In the genomic region with DNA sequence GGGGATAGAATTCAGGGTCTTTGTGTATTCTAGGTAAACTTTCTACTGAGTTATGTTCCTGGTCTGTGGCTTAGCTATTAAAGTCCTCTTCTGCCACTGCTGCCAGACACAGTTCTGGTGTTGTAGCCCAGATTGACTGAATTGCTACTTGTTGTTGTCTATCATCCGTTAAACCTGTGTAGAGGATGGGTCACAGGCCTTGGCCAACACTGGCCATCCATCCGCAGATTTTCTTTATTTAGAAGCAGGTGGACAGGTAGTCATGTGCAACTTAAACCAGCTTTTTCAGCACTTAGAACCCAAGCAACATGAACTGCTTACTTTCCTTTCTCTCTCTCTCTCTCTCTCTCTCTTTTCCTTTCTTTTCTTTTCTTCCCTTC, we compare ENCODE assay signal across 9 mouse cellular contexts. TPM values are rescaled to one million over a fixed set of nuclear protein-coding genes. Genes with fewer than 3 reads are reported as not detected.
DNase-seq lines count a peak whose midpoint lies in the region; ATAC-seq and TF ChIP-seq lines count a peak whose summit lies in the region.
"Had no signal": no experiment of that assay in that cellular context is flagged by ENCODE, and none has a peak within 500 bp of the region (broad histone marks: within the 10 kb centered on the region; RNA-seq: fewer than 3 reads in every experiment).

No protein-coding gene starts in this region.

- H3K9me3 ChIP-seq in lung, embryonic 14.5 days (ENCODE audit: low read depth, low read length) = no peaks in the 10 kb centered on the region
- no peaks in the 10 kb centered on the region for H3K9me3 ChIP-seq in forebrain, embryonic 11.5 days (ENCODE audit: control insufficient read depth, low read length)
- no peaks in the 10 kb centered on the region for H3K9me3 ChIP-seq in limb, embryonic 15.5 days
- H3K9me3 ChIP-seq in stomach, embryonic 15.5 days = no peaks in the 10 kb centered on the region

- no peak for ATAC-seq in lung, embryonic 14.5 days (ENCODE audit: insufficient read depth)
- no peak for ATAC-seq in forebrain, embryonic 11.5 days (replicated peaks; ENCODE audit: low FRiP score)
- ATAC-seq in limb, embryonic 15.5 days (ENCODE audit: insufficient number of reproducible peaks, low FRiP score, low TSS enrichment, low read depth) = no peak
- ATAC-seq in stomach, embryonic 15.5 days (ENCODE audit: insufficient read depth, low FRiP score, low read depth) = no peak

- 66% methylated on average over 2 of the region's 2 CpGs for WGBS in lung, embryonic 14.5 days
- 89% methylated on average over 2 of the region's 2 CpGs for WGBS in forebrain, embryonic 11.5 days
- WGBS in limb, embryonic 15.5 days = 79% methylated on average over 2 of the region's 2 CpGs
- 62% methylated on average over 2 of the region's 2 CpGs for WGBS in stomach, embryonic 15.5 days

- no peak overlapping the region for H3K27ac ChIP-seq in lung, embryonic 14.5 days (ENCODE audit: low read depth)
- H3K27ac ChIP-seq in forebrain, embryonic 11.5 days (ENCODE audit: low read depth, low read length) = no peak overlapping the region
- H3K27ac ChIP-seq in limb, embryonic 15.5 days = no peak overlapping the region
- no peak overlapping the region for H3K27ac ChIP-seq in stomach, embryonic 15.5 days

- H3K4me2 ChIP-seq in lung, embryonic 14.5 days = peak overlapping the region; percentile 58
- H3K4me2 ChIP-seq in forebrain, embryonic 11.5 days (ENCODE audit: low read depth, low read length, severe bottlenecking) = peak overlapping the region; percentile 54
- H3K4me2 ChIP-seq in limb, embryonic 15.5 days = peak overlapping the region; percentile 58
- peak overlapping the region; percentile 79 for H3K4me2 ChIP-seq in stomach, embryonic 15.5 days

- no peaks in the 10 kb centered on the region for H3K4me1 ChIP-seq in lung, embryonic 14.5 days (ENCODE audit: insufficient read depth)
- H3K4me1 ChIP-seq in forebrain, embryonic 11.5 days (replicated peaks; ENCODE audit: control insufficient read depth, insufficient read depth, low read length) = no peaks in the 10 kb centered on the region; the same call in 1 of the 2 replicates
- H3K4me1 ChIP-seq in limb, embryonic 15.5 days = peaks cover 13% of the 10 kb centered on the region
- H3K4me1 ChIP-seq in stomach, embryonic 15.5 days = peaks cover 9% of the 10 kb centered on the region; the same call in 1 of the 2 replicates

- peak overlapping the region; percentile 55 for H3K9ac ChIP-seq in lung, embryonic 14.5 days
- H3K9ac ChIP-seq in forebrain, embryonic 11.5 days (ENCODE audit: low read length) = peak overlapping the region; percentile 53
- peak overlapping the region; percentile 3; the same call in 1 of the 2 replicates for H3K9ac ChIP-seq in limb, embryonic 15.5 days
- no peak overlapping the region for H3K9ac ChIP-seq in stomach, embryonic 15.5 days

- no peak for TF ChIP-seq CTCF in lung, embryonic 14.5 days (IDR thresholded peaks at IDR 0.05; ENCODE audit: low read depth)

- H3K4me3 ChIP-seq in lung, embryonic 14.5 days (ENCODE audit: low read depth, low read length) = peak overlapping the region; percentile 55
- peak overlapping the region; percentile 46 for H3K4me3 ChIP-seq in forebrain, embryonic 11.5 days (ENCODE audit: low read depth, low read length)
- H3K4me3 ChIP-seq in limb, embryonic 15.5 days = peak overlapping the region; percentile 60
- H3K4me3 ChIP-seq in stomach, embryonic 15.5 days (replicated peaks) = peak overlapping the region; percentile 58

- peaks cover 24% of the 10 kb centered on the region for H3K36me3 ChIP-seq in lung, embryonic 14.5 days (ENCODE audit: insufficient read depth)
- no peaks in the 10 kb centered on the region; the same call in 1 of the 2 replicates for H3K36me3 ChIP-seq in forebrain, embryonic 11.5 days (ENCODE audit: control insufficient read depth, insufficient read depth, low read length)
- peaks cover 23% of the 10 kb centered on the region for H3K36me3 ChIP-seq in limb, embryonic 15.5 days
- H3K36me3 ChIP-seq in stomach, embryonic 15.5 days = 0 out of 2 replicates have a peak, but pooled peaks cover 2% of the 10 kb centered on the region

- H3K27me3 ChIP-seq in lung, embryonic 14.5 days (ENCODE audit: insufficient read depth, low read length) = no peaks in the 10 kb centered on the region
- H3K27me3 ChIP-seq in forebrain, embryonic 11.5 days (ENCODE audit: control insufficient read depth, insufficient read depth, low read length) = no peaks in the 10 kb centered on the region
- H3K27me3 ChIP-seq in limb, embryonic 15.5 days = no peaks in the 10 kb centered on the region
- H3K27me3 ChIP-seq in stomach, embryonic 15.5 days (replicated peaks) = no peaks in the 10 kb centered on the region

- no peak for DNase-seq in lung, embryonic 14.5 days
- DNase-seq in lung, postnatal 14 days = no peak
- DNase-seq in forebrain, embryonic 11.5 days (ENCODE audit: low spot score) = no peak
- no peak for DNase-seq in T-cell, adult 2 months (ENCODE audit: low spot score)
- DNase-seq in thymus, postnatal 0 days (ENCODE audit: low spot score) = no peak
- DNase-seq: layer of hippocampus, postnatal 36 days; right cerebral cortex, adult 18-20 months had no signal

RNA-seq across cellular contexts. Expression of a gene that starts 1.4 kb away (rescaled TPM):
- 10.2 and 10.4 TPM in 2 replicates for polyA plus RNA-seq in lung, embryonic 14.5 days (2014; fragmentation: Nextera tagmentation; extraction: Ambion mirVana)
- 16.5 and 18.7 TPM in 2 replicates for polyA plus RNA-seq in forebrain, embryonic 11.5 days (2014; fragmentation: Nextera tagmentation; extraction: Ambion mirVana)
- 5.5 and 7.1 TPM in 2 replicates for polyA plus RNA-seq in limb, embryonic 15.5 days (2015; fragmentation: Nextera tagmentation; extraction: Ambion mirVana)
- 7.7 and 8.0 TPM in 2 replicates for polyA plus RNA-seq in stomach, embryonic 15.5 days (2015; fragmentation: Nextera tagmentation; extraction: Ambion mirVana)
- polyA plus RNA-seq in thymus, postnatal 0 days (2015; fragmentation: Nextera tagmentation; extraction: Ambion mirVana) = 21.5 and 23.5 TPM in 2 replicates

RNA-seq across cellular contexts. Expression of a gene that starts 1.5 kb away (rescaled TPM):
- polyA plus RNA-seq in lung, embryonic 14.5 days (2014; fragmentation: Nextera tagmentation; extraction: Ambion mirVana) = 24.7 and 25.6 TPM in 2 replicates
- polyA plus RNA-seq in forebrain, embryonic 11.5 days (2014; fragmentation: Nextera tagmentation; extraction: Ambion mirVana) = 30.3 and 33.7 TPM in 2 replicates
- polyA plus RNA-seq in limb, embryonic 15.5 days (2015; fragmentation: Nextera tagmentation; extraction: Ambion mirVana) = 29.0 and 29.2 TPM in 2 replicates
- 23.9 and 24.5 TPM in 2 replicates for polyA plus RNA-seq in stomach, embryonic 15.5 days (2015; fragmentation: Nextera tagmentation; extraction: Ambion mirVana)
- 30.6 and 34.0 TPM in 2 replicates for polyA plus RNA-seq in thymus, postnatal 0 days (2015; fragmentation: Nextera tagmentation; extraction: Ambion mirVana)

RNA-seq across cellular contexts. Expression of a gene that starts 34.1 kb away (rescaled TPM):
- polyA plus RNA-seq in lung, embryonic 14.5 days (2014; fragmentation: Nextera tagmentation; extraction: Ambion mirVana) = 47.9 and 51.2 TPM in 2 replicates
- 62.6 and 64.1 TPM in 2 replicates for polyA plus RNA-seq in forebrain, embryonic 11.5 days (2014; fragmentation: Nextera tagmentation; extraction: Ambion mirVana)
- polyA plus RNA-seq in limb, embryonic 15.5 days (2015; fragmentation: Nextera tagmentation; extraction: Ambion mirVana) = 61.3 and 64.4 TPM in 2 replicates
- 45.7 and 47.5 TPM in 2 replicates for polyA plus RNA-seq in stomach, embryonic 15.5 days (2015; fragmentation: Nextera tagmentation; extraction: Ambion mirVana)
- polyA plus RNA-seq in thymus, postnatal 0 days (2015; fragmentation: Nextera tagmentation; extraction: Ambion mirVana) = 55.0 and 56.2 TPM in 2 replicates

RNA-seq across cellular contexts. Expression of a gene that starts 51.4 kb away (rescaled TPM):
- 0.47 TPM in 1 of 2 replicates, not detected in the other for polyA plus RNA-seq in lung, embryonic 14.5 days (2014; fragmentation: Nextera tagmentation; extraction: Ambion mirVana)
- 0.49 and 1.1 TPM in 2 replicates for polyA plus RNA-seq in forebrain, embryonic 11.5 days (2014; fragmentation: Nextera tagmentation; extraction: Ambion mirVana)
- polyA plus RNA-seq in limb, embryonic 15.5 days (2015; fragmentation: Nextera tagmentation; extraction: Ambion mirVana) = 0.12 and 0.25 TPM in 2 replicates
- 0.30 and 0.67 TPM in 2 replicates for polyA plus RNA-seq in stomach, embryonic 15.5 days (2015; fragmentation: Nextera tagmentation; extraction: Ambion mirVana)
- polyA plus RNA-seq in thymus, postnatal 0 days (2015; fragmentation: Nextera tagmentation; extraction: Ambion mirVana) = 0.14 and 0.27 TPM in 2 replicates

RNA-seq across cellular contexts. Expression of a gene that starts 54.9 kb away (rescaled TPM):
- polyA plus RNA-seq in lung, embryonic 14.5 days (2014; fragmentation: Nextera tagmentation; extraction: Ambion mirVana) = 87.4 and 97.0 TPM in 2 replicates
- 106 and 123 TPM in 2 replicates for polyA plus RNA-seq in forebrain, embryonic 11.5 days (2014; fragmentation: Nextera tagmentation; extraction: Ambion mirVana)
- polyA plus RNA-seq in limb, embryonic 15.5 days (2015; fragmentation: Nextera tagmentation; extraction: Ambion mirVana) = 116 and 126 TPM in 2 replicates
- polyA plus RNA-seq in stomach, embryonic 15.5 days (2015; fragmentation: Nextera tagmentation; extraction: Ambion mirVana) = 96.0 and 102 TPM in 2 replicates
- polyA plus RNA-seq in thymus, postnatal 0 days (2015; fragmentation: Nextera tagmentation; extraction: Ambion mirVana) = 111 and 114 TPM in 2 replicates
